Mouse (Mus musculus) ES-Bruce4 (cell line): Measurements from ENCODE around the gene Tap1.

ENCODE experiments used
- CTCF ChIP-seq: IDR thresholded peaks from one replicate; pipeline ENCODE4 v1.8.1; 2011; ENCODE audit warnings: low read depth, low read length
- POLR2A ChIP-seq: IDR thresholded peaks from one replicate; pipeline ENCODE4 v1.8.1; 2011; ENCODE audit warnings: low read length; ENCODE audit not compliant: insufficient read depth

GRCm38 (mm10) chr17:34204303-34205010 is 17.1 kb downstream of the Tap1 start:
- no peak for TF ChIP-seq POLR2A
- peak; percentile 84 for TF ChIP-seq CTCF
